Mouse (Mus musculus) megakaryocyte, embryonic 14.5 days (primary cell): ENCODE results near the gene Slc30a9.

Source experiments
- FLI1 ChIP-seq: IDR thresholded peaks from 2 replicates; pipeline ENCODE4 v1.6.1; 2012; ENCODE audit warnings: low read length, inconsistent platforms, mixed read lengths
- GATA1 ChIP-seq: IDR thresholded peaks from 3 replicates; pipeline ENCODE4 v1.6.1; 2012; ENCODE audit warnings: mixed read lengths, low read length, inconsistent platforms, borderline replicate concordance

DNA sequence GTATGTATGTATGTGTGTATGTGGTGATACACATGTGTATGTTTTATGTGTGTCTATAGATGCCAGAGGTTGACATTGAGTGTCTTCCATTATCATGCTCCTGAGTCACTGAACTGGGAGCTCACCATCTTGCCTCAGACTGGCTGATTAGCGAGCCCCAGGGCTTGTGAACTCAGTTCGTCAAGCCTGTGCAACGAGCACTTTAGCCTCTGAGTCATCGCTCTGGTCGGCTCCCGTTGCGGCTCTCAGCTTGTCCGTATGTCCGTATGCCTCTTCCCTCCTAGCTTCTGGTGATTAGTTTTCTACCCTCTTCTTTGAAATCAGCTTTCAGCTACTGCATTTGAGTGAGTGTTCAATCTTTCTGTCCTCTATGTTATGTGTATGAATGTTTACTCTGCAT, 27.3 kb upstream of the Slc30a9 start:
- TF ChIP-seq GATA1 (no peak), FLI1 (no peak)
